Mouse (Mus musculus) heart, embryonic 15.5 days (tissue): ENCODE measurements around the gene Lsm2. TPM values are rescaled to one million over a fixed set of nuclear protein-coding genes. Genes with fewer than 3 reads are reported as not detected.
"Not testable (repeated sequence)": the region's sequence is repeated elsewhere in the genome, so short reads cannot be mapped to it uniquely, and the experiment has no call there.

ENCODE experiments used
- ATAC-seq: fragments of 200-750 bp; cut with Nextera tagmentation; replicated peaks from 2 replicates; pipeline ENCODE4 v1.8.0; 2017; ENCODE audit warnings: low read depth, moderate TSS enrichment; ENCODE audit not compliant: insufficient number of reproducible peaks, insufficient read depth, low FRiP score
- H3K27ac ChIP-seq: fragments of 300-500 bp; sonication (generic); 2 replicates; pipeline ENCODE4 v1.5.1; 2015; ENCODE audit warnings: mild to moderate bottlenecking, inconsistent platforms
- H3K27me3 ChIP-seq: fragments of 300-500 bp; sonication (generic); 2 replicates; pipeline ENCODE4 v1.6.1; 2015; ENCODE audit warnings: inconsistent platforms
- H3K36me3 ChIP-seq: fragments of 300-500 bp; sonication (generic); 2 replicates; pipeline ENCODE4 v1.6.1; 2015; ENCODE audit warnings: mild to moderate bottlenecking, inconsistent platforms
- H3K4me1 ChIP-seq: fragments of 300-500 bp; sonication (generic); replicated peaks from 2 replicates; pipeline ENCODE4 v1.6.1; 2015; ENCODE audit warnings: inconsistent platforms
- H3K4me2 ChIP-seq: fragments of 300-500 bp; sonication (generic); 2 replicates; pipeline ENCODE4 v1.6.1; 2015; ENCODE audit warnings: inconsistent platforms, mild to moderate bottlenecking, moderate library complexity
- H3K4me3 ChIP-seq: fragments of 300-500 bp; sonication (generic); 2 replicates; pipeline ENCODE4 v1.5.1; 2015; ENCODE audit warnings: mild to moderate bottlenecking, inconsistent platforms
- H3K9ac ChIP-seq: fragments of 300-500 bp; sonication (generic); 2 replicates; pipeline ENCODE4 v1.6.1; 2015; ENCODE audit warnings: mild to moderate bottlenecking, inconsistent platforms
- H3K9me3 ChIP-seq: fragments of 300-500 bp; sonication (generic); replicated peaks from 2 replicates; pipeline ENCODE4 v1.6.1; 2016; ENCODE audit warnings: inconsistent platforms
- WGBS: fragments of 180-500 bp; shearing (Covaris S2); methylation state at CpG from one replicate; pipeline ENCODE4 v1.1.7; 2015; ENCODE audit warnings: mixed read lengths; 5-methylcytosine and 5-hydroxymethylcytosine counted together
- polyA plus RNA-seq: library from polyadenylated mRNA; unstranded; fragments of >200 nt; fragmentation: Nextera tagmentation; extraction: Ambion mirVana; gene quantifications from 2 replicates; pipeline ENCODE4 v1.2.1, GENCODE M21; 2015

Gene Lsm2
- polyA plus RNA-seq, 1 experiment from 2014 or later, result 116 TPM

- Histone ChIP-seq H3K27ac (peak overlapping the region; percentile 95; the same call in 1 of the 2 replicates), H3K36me3 (peaks cover 40% of the 10 kb centered on the region), H3K4me3 (no peak overlapping the region), H3K9ac (no peak overlapping the region), H3K27me3 (no peaks in the 10 kb centered on the region), H3K4me2 (peak overlapping the region; percentile 94; the same call in 1 of the 2 replicates), H3K4me1 (peaks cover 34% of the 10 kb centered on the region), H3K9me3 (no peaks in the 10 kb centered on the region)
- WGBS, result 57% methylated on average over 9 of the region's 9 CpGs
- ATAC-seq, result no peak
Observed at GRCm38 (mm10) chr17:35003022-35003838, 21.6 kb downstream of the Lsm2 start.

GRCm38 (mm10) chr17:35004075-35004717 is 22.5 kb downstream of the Lsm2 start:
- Histone ChIP-seq H3K36me3 (peaks cover 38% of the 10 kb centered on the region), H3K27me3 (no peaks in the 10 kb centered on the region), H3K4me1 (peaks cover 26% of the 10 kb centered on the region), H3K9me3 (no peaks in the 10 kb centered on the region), H3K9ac (no peak overlapping the region), H3K4me2 (no peak overlapping the region), H3K27ac (no peak overlapping the region), H3K4me3 (no peak overlapping the region)
- no peak for ATAC-seq
- 91% methylated on average over 17 of the region's 17 CpGs for WGBS

DNA sequence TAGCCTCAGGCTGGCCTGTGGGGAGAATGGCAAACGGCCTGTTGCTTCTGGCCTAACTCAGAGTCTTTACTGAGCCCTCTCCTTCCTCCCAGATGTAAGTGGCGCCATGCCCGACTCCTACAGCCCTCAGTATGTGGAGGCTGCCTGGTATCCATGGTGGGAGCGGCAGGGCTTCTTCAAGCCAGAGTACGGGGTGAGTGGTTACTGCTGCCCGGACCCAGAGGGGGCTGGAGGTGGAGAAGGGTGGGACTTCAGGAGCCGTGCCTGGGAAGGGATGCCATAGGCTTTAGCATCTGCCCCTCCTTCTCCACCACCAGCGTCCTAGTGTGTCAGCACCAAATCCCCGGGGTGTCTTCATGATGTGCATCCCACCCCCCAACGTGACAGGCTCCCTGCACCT is 23.5 kb downstream of the Lsm2 start:
- peaks cover 45% of the 10 kb centered on the region for H3K36me3 ChIP-seq
- 91% methylated on average over 10 of the region's 10 CpGs for WGBS

GRCm38 (mm10) chr17:35005902-35006301 is 24.2 kb downstream of the Lsm2 start:
- not testable (repeated sequence) for H3K4me2 ChIP-seq, H3K9ac ChIP-seq, H3K4me3 ChIP-seq, H3K9me3 ChIP-seq, ATAC-seq, H3K27me3 ChIP-seq, H3K27ac ChIP-seq
- Histone ChIP-seq H3K36me3 (peaks cover 52% of the 10 kb centered on the region), H3K4me1 (peaks cover 16% of the 10 kb centered on the region)
- 91% methylated on average over 4 of the region's 5 CpGs for WGBS

More for the DNA sequence above, 23.5 kb downstream of the Lsm2 start:
- ATAC-seq, result no peak
- H3K4me1 ChIP-seq, result peaks cover 16% of the 10 kb centered on the region
- no peak overlapping the region for H3K4me2 ChIP-seq
- no peaks in the 10 kb centered on the region for H3K9me3 ChIP-seq
- no peak overlapping the region for H3K27ac ChIP-seq
- H3K27me3 ChIP-seq, result no peaks in the 10 kb centered on the region
- H3K4me3 ChIP-seq, result no peak overlapping the region
- no peak overlapping the region for H3K9ac ChIP-seq

GRCm38 (mm10) chr17:35007387-35007991 is 25.8 kb downstream of the Lsm2 start:
- ATAC-seq, result no peak
- Histone ChIP-seq H3K4me3 (no peak overlapping the region), H3K36me3 (peaks cover 68% of the 10 kb centered on the region), H3K4me2 (no peak overlapping the region), H3K9ac (no peak overlapping the region), H3K27ac (no peak overlapping the region), H3K27me3 (no peaks in the 10 kb centered on the region), H3K4me1 (peaks cover 9% of the 10 kb centered on the region), H3K9me3 (no peaks in the 10 kb centered on the region)
- WGBS, result 93% methylated on average over 7 of the region's 7 CpGs

- ATAC-seq, result no peak
Observed at GRCm38 (mm10) chr17:35009586-35009985, 27.9 kb downstream of the Lsm2 start.

GRCm38 (mm10) chr17:35011440-35011839 is 29.8 kb downstream of the Lsm2 start:
- peaks cover 10% of the 10 kb centered on the region for H3K4me1 ChIP-seq
- H3K27me3 ChIP-seq, result no peaks in the 10 kb centered on the region
- no peak overlapping the region for H3K4me2 ChIP-seq
- no peak overlapping the region for H3K9ac ChIP-seq
- no peak overlapping the region for H3K27ac ChIP-seq
- ATAC-seq, result no peak
- H3K4me3 ChIP-seq, result no peak overlapping the region
- peaks cover 80% of the 10 kb centered on the region for H3K36me3 ChIP-seq
- no peaks in the 10 kb centered on the region for H3K9me3 ChIP-seq
- 91% methylated on average over 8 of the region's 8 CpGs for WGBS

More at GRCm38 (mm10) chr17:35009586-35009985, 27.9 kb downstream of the Lsm2 start:
- Histone ChIP-seq H3K36me3 (peaks cover 84% of the 10 kb centered on the region), H3K4me1 (no peaks in the 10 kb centered on the region), H3K4me2 (no peak overlapping the region), H3K4me3 (no peak overlapping the region), H3K9me3 (no peaks in the 10 kb centered on the region), H3K27me3 (no peaks in the 10 kb centered on the region), H3K27ac (no peak overlapping the region), H3K9ac (no peak overlapping the region)
- WGBS, result 86% methylated on average over 7 of the region's 7 CpGs

DNA sequence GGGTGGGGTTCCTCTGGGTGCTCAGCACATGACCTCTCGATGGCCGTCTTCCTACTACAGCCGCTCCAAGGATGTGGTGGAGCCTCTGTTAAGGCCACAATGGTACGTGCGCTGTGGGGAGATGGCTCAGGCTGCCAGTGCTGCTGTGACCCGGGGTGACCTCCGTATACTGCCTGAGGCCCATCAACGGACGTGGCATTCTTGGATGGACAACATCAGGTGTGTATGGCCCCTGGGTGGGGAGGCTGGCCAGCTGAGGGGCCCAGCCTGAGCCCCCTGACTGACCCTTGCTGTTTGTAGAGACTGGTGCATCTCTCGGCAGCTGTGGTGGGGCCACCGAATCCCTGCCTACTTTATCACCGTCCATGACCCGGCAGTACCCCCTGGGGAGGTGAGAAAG is 30.8 kb downstream of the Lsm2 start:
- no peak for ATAC-seq
- Histone ChIP-seq H3K4me1 (peaks cover 16% of the 10 kb centered on the region), H3K4me2 (no peak overlapping the region), H3K27me3 (no peaks in the 10 kb centered on the region), H3K4me3 (no peak overlapping the region), H3K27ac (no peak overlapping the region), H3K9me3 (no peaks in the 10 kb centered on the region), H3K36me3 (peaks cover 72% of the 10 kb centered on the region), H3K9ac (no peak overlapping the region)
- WGBS, result 75% methylated on average over 13 of the region's 13 CpGs

GRCm38 (mm10) chr17:35013221-35013620 is 31.6 kb downstream of the Lsm2 start:
- Histone ChIP-seq H3K4me1 (peaks cover 16% of the 10 kb centered on the region), H3K9ac (no peak overlapping the region), H3K4me3 (no peak overlapping the region), H3K27me3 (no peaks in the 10 kb centered on the region), H3K27ac (no peak overlapping the region), H3K9me3 (no peaks in the 10 kb centered on the region), H3K36me3 (peaks cover 67% of the 10 kb centered on the region), H3K4me2 (no peak overlapping the region)
- no peak for ATAC-seq
- WGBS, result 70% methylated on average over 6 of the region's 6 CpGs

DNA sequence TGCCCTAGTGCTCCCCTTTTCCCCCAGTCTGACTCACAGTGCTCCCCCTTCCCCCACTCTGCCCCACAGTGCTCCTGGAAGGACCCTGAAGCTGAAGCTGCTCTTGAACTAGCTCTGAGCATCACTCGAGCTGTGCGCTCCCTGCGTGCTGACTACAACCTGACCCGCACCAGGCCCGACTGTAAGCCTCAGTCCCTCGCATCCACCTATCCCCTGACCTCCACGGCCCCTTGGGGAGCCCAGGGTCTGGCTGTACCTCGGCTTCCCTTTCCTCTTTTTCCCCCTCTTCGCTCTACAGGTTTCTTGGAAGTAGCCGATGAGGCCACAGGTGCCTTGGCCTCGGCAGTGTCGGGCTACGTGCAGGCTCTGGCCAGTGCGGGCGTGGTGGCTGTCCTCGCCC is 33.6 kb downstream of the Lsm2 start:
- 93% methylated on average over 16 of the region's 16 CpGs for WGBS
- no peak overlapping the region for H3K9ac ChIP-seq

DNA sequence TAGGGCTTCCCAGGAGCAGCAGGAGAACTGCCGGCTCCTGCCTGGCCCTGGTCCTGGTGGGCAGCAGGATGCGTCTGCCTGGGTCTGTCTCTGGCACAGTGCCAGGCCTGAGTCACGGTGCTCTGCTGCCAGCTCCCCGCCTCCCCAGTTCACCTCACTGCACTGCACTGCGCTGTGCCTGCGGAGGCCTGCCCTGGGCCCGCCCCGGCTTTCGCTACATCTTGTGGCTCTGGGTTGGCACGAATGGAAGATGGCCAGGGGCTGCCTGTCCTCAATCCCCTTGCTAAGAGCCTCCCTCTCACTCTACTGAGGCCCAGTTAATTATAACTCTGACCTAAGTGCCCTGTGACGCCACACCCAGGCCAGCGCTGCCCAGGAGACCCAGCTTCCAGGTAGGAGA is 34.7 kb downstream of the Lsm2 start, which contains the start of gene Vwa7:
Gene Vwa7, plus strand, starts transcription at position 204 of the 400 bp plus-strand sequence.
- Histone ChIP-seq H3K9me3 (no peaks in the 10 kb centered on the region), H3K4me1 (peaks cover 21% of the 10 kb centered on the region), H3K36me3 (peaks cover 43% of the 10 kb centered on the region), H3K27ac (0 out of 2 replicates have a peak within 1 kb of the TSS, but pooled peaks have one; percentile 13), H3K4me3 (no peak within 1 kb of the TSS), H3K4me2 (peak within 1 kb of the TSS; percentile 6; the same call in 1 of the 2 replicates), H3K9ac (peak within 1 kb of the TSS; percentile 37; the same call in 1 of the 2 replicates), H3K27me3 (no peaks in the 10 kb centered on the region)
- ATAC-seq, result peak; percentile 48
- 34% methylated on average over 12 of the region's 12 CpGs for WGBS

More for the DNA sequence above, 33.6 kb downstream of the Lsm2 start:
- Histone ChIP-seq H3K27ac (no peak overlapping the region), H3K27me3 (no peaks in the 10 kb centered on the region), H3K36me3 (peaks cover 54% of the 10 kb centered on the region), H3K4me2 (no peak overlapping the region), H3K4me3 (no peak overlapping the region), H3K4me1 (peaks cover 16% of the 10 kb centered on the region), H3K9me3 (no peaks in the 10 kb centered on the region)
- no peak for ATAC-seq
